Mouse (Mus musculus) heart, embryonic 16.5 days (tissue): ENCODE data around the gene Tmc4. TPM values are rescaled to one million over a fixed set of nuclear protein-coding genes. Genes with fewer than 3 reads are reported as not detected.
"Not testable (repeated sequence)": the region's sequence is repeated elsewhere in the genome, so short reads cannot be mapped to it uniquely, and the experiment has no call there.

Source experiments
- ATAC-seq: fragments of 200-750 bp; cut with Nextera tagmentation; replicated peaks from 2 replicates; pipeline ENCODE4 v1.8.0; 2017; ENCODE audit warnings: moderate number of reproducible peaks; ENCODE audit not compliant: insufficient read depth, low FRiP score; ENCODE audit errors: extremely low read depth
- H3K27ac ChIP-seq: fragments of 300-500 bp; sonication (generic); 2 replicates; pipeline ENCODE4 v1.5.1; 2014; ENCODE audit warnings: mild to moderate bottlenecking, low read length, control low read depth, moderate library complexity
- H3K27me3 ChIP-seq: fragments of 300-500 bp; sonication (generic); 2 replicates; pipeline ENCODE4 v1.6.1; 2014; ENCODE audit warnings: low read length, mixed read lengths; ENCODE audit not compliant: control insufficient read depth, insufficient read depth
- H3K36me3 ChIP-seq: fragments of 300-500 bp; sonication (generic); 2 replicates; pipeline ENCODE4 v1.6.1; 2014; ENCODE audit not compliant: control insufficient read depth, insufficient read depth
- H3K4me1 ChIP-seq: fragments of 300-500 bp; sonication (generic); 2 replicates; pipeline ENCODE4 v1.6.1; 2014; ENCODE audit warnings: low read length, mixed read lengths; ENCODE audit not compliant: control insufficient read depth, insufficient read depth
- H3K4me2 ChIP-seq: fragments of 300-500 bp; sonication (generic); 2 replicates; pipeline ENCODE4 v1.6.1; 2014; ENCODE audit warnings: low read depth, mild to moderate bottlenecking, control low read depth, low read length
- H3K4me3 ChIP-seq: fragments of 300-500 bp; sonication (generic); 2 replicates; pipeline ENCODE4 v1.5.1; 2014; ENCODE audit warnings: mild to moderate bottlenecking, control low read depth, low read length
- H3K9ac ChIP-seq: fragments of 300-500 bp; sonication (generic); 2 replicates; pipeline ENCODE4 v1.6.1; 2014; ENCODE audit warnings: low read length, control low read depth
- H3K9me3 ChIP-seq: fragments of 300-500 bp; sonication (generic); replicated peaks from 2 replicates; pipeline ENCODE4 v1.6.1; 2016; ENCODE audit warnings: low read length; ENCODE audit not compliant: control insufficient read depth
- whole genome bisulfite sequencing: fragments of 180-500 bp; shearing (Covaris S2); extraction: QIAGEN DNeasy Blood & Tissue Kit; methylation state at CpG from one replicate; pipeline ENCODE4 v1.1.7; 2014; 5-methylcytosine and 5-hydroxymethylcytosine counted together
- polyA plus RNA-seq: library from polyadenylated mRNA; unstranded; fragments of >200 nt; fragmentation: Nextera tagmentation; extraction: Ambion mirVana; gene quantifications from 2 replicates; pipeline ENCODE4 v1.2.1, GENCODE M21; 2015

The Tmc4 gene
- 7.0 and 7.3 TPM in 2 replicates for polyA plus RNA-seq

DNA sequence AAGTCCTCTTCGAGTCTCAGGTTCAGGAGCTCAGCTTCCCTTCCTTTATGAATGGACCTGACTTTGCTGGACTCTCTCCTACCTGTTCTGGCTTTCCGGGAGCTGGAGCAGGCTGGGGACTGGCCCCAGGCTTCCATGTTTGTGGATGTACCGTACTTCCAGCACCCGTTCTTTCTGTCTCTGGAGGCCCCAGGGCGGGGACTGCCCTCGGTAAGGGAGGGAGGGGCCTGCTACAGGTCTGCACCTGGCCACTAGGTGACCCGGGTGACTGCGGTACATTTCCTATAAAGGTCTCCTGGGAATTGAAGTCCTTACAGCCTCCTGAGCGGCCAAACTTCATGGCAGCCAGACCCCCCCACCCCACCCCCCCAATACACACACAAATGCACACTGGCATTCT, at the start of gene Tmc4:
Gene Tmc4, minus strand, starts transcription at position 212 of the 400 bp plus-strand sequence.
- H3K4me3 ChIP-seq = no peak within 1 kb of the TSS
- no peaks in the 10 kb centered on the region for H3K27me3 ChIP-seq
- H3K27ac ChIP-seq = no peak within 1 kb of the TSS
- H3K9ac ChIP-seq = no peak within 1 kb of the TSS
- no peaks in the 10 kb centered on the region for H3K9me3 ChIP-seq
- no peaks in the 10 kb centered on the region for H3K4me1 ChIP-seq
- no peak within 1 kb of the TSS for H3K4me2 ChIP-seq
- no peak for ATAC-seq
- 53% methylated on average over 9 of the region's 9 CpGs for WGBS
- H3K36me3 ChIP-seq = 0 out of 2 replicates have a peak, but pooled peaks cover 2% of the 10 kb centered on the region

DNA sequence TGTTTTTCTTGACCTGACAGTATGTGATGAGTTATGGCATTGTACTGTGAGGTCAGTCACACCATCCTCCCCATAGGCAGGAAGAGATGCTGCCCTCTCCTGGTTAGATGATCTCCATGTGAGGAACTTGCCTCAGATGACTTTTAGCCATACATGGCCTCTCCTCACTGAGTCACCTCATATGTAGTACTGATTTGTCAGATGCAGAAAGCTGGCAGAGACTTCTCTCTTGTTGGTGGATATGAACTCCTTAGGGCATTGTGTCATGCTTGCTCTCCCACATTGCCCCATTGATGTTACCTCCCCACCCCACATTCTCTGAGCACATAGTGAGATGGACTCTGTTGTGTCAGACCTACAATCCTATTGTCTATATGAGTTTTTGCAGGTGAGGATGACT, 48.1 kb upstream of the Tmc4 start:
- not testable (repeated sequence) for H3K36me3 ChIP-seq, H3K9ac ChIP-seq, H3K27me3 ChIP-seq, H3K9me3 ChIP-seq, H3K27ac ChIP-seq, H3K4me3 ChIP-seq, ATAC-seq, H3K4me1 ChIP-seq, H3K4me2 ChIP-seq

DNA sequence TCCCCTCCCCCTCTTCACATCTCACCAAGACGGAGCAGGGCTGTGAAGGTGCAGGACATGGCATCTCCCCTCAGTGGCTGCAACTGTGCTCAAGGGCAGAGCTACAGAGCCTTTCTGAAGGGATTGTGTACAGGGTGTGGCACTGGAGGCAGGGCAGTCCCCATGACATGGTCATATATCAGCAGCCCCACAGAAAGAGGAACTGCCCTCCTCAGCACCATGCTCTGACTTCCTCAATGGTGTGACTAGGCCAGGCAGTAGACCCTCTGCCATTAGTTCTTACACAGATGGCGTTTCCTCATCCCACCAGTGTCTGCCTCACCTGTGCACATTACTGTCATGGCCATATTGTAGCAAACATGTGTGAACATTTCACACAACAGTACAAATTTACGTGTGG, 42.9 kb upstream of the Tmc4 start, which contains the start of gene Pirb:
Gene Pirb, minus strand, starts transcription at position 124 of the 400 bp plus-strand sequence.
- H3K27ac ChIP-seq, H3K9me3 ChIP-seq, H3K4me2 ChIP-seq, H3K4me1 ChIP-seq, H3K9ac ChIP-seq, ATAC-seq, H3K27me3 ChIP-seq, H3K36me3 ChIP-seq, H3K4me3 ChIP-seq: not testable (repeated sequence)
- WGBS = 60% methylated on average over 1 of the region's 3 CpGs

DNA sequence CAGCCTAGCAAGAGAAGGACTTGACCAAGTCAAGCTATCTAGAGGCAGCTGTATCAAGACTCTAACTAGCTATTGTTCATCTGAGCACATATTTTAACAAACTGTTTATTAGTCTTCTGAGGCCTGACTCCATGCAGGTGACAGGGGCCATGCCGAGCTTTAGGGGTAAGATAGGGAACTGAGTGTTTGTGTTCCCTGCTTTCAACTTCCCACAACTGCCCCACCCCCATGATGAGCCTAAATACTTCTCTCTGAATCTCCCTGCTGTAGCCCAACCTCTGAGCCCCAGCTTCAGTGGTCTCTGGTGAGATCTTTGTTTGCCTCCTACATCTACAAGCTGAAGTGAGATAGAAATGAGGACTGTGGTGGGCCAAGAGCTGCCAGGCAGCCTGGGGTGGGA, 37.9 kb upstream of the Tmc4 start:
- Histone ChIP-seq H3K27ac (no peak overlapping the region), H3K4me2 (no peak overlapping the region), H3K27me3 (no peaks in the 10 kb centered on the region), H3K4me3 (no peak overlapping the region), H3K36me3 (no peaks in the 10 kb centered on the region), H3K9me3 (no peaks in the 10 kb centered on the region), H3K9ac (no peak overlapping the region), H3K4me1 (no peaks in the 10 kb centered on the region)
- no peak for ATAC-seq
- WGBS = 28% methylated on average over 1 of the region's 1 CpGs

DNA sequence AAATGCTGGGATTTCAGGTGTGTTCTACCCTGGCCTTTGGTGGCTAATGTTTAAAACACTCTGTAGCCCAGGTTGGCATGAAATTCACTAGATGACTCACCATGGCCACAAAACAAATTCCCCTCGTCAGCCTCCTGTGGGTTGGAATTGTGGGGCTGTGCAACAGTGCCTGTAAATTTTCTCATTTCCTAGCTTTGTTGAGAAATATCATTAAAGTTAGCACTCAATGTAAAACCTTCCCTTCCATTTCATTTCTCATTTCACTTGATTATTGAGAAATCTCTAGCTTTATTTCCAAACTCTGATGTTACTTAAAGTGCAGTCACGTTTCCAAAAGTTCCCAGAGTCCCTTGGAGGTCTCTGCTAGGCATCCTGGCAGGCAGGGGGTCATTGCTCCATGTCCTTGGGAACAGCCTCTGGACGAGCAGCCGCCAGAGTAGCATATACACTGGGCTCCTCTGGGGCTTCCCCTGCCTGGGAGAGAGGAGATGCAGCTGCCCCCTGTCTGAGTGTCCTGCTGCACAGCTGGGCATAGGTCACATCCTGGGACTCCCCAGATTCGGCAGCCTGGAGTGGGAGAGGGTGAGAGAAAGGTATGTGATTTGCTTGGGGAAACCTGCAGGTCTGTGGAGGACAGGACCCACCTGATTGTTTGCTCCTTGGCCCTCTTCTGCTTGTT, 35.0 kb upstream of the Tmc4 start:
- Histone ChIP-seq H3K36me3 (peaks cover 8% of the 10 kb centered on the region), H3K27me3 (no peaks in the 10 kb centered on the region), H3K4me3 (no peak overlapping the region), H3K27ac (no peak overlapping the region), H3K9ac (no peak overlapping the region), H3K9me3 (no peaks in the 10 kb centered on the region), H3K4me2 (no peak overlapping the region), H3K4me1 (no peaks in the 10 kb centered on the region)
- 42% methylated on average over 5 of the region's 5 CpGs for WGBS
- ATAC-seq = no peak; the same call in 1 of the 2 replicates

DNA sequence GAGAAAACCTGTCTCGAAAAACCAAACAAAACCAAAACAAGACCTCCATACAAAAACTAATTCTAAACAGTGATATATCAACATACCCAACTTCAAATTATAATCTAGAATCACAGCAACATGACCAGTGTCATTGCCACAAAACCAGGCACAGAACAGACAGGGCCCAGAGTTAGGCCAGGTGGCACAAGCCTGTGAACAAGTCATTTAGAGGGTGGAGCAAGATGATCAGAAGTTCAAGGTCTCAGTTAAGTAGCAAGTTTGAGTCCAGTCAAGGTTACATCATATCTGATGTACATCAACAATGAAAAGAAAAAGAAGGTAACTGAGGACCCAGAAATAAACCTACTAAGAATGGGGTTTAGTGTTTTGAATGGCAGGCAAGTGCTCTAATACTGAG, 31.6 kb upstream of the Tmc4 start:
- no peak for ATAC-seq
- H3K27me3 ChIP-seq = no peaks in the 10 kb centered on the region
- WGBS = 88% methylated on average over 1 of the region's 1 CpGs
- no peak overlapping the region for H3K27ac ChIP-seq
- no peaks in the 10 kb centered on the region for H3K9me3 ChIP-seq
- peaks cover 22% of the 10 kb centered on the region for H3K36me3 ChIP-seq
- H3K4me3 ChIP-seq = no peak overlapping the region
- H3K4me1 ChIP-seq = peaks cover 20% of the 10 kb centered on the region
- no peak overlapping the region for H3K4me2 ChIP-seq
- no peak overlapping the region for H3K9ac ChIP-seq

DNA sequence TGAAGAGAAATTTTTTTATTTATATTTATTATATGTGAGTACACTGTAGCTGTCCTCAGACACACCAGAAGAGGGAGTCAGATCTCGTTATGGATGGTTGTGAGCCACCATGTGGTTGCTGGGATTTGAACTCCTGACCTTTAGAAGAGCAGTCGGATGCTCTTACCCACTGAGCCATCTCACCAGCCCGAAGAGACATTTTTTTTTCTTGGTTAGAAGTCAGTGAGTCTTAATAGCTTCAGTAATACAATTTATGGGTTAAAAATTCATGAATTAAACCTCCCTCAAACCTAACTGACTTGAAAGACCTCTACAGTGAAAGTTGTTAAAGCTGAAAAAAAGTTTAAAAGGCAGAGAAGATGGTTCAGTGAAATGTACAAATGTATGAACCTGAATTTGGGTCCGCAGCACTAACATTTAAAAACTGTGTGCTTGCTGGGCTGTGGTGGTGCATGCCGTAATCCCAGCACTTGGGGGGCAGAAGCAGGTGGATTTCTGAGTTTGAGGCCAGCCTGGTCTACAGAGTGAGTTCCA, 31.2 kb upstream of the Tmc4 start:
- H3K27me3 ChIP-seq, H3K4me3 ChIP-seq, H3K9ac ChIP-seq, H3K9me3 ChIP-seq, H3K4me2 ChIP-seq, H3K27ac ChIP-seq, ATAC-seq: not testable (repeated sequence)
- 42% methylated on average over 5 of the region's 5 CpGs for WGBS
- Histone ChIP-seq H3K4me1 (peaks cover 20% of the 10 kb centered on the region), H3K36me3 (peaks cover 22% of the 10 kb centered on the region)

DNA sequence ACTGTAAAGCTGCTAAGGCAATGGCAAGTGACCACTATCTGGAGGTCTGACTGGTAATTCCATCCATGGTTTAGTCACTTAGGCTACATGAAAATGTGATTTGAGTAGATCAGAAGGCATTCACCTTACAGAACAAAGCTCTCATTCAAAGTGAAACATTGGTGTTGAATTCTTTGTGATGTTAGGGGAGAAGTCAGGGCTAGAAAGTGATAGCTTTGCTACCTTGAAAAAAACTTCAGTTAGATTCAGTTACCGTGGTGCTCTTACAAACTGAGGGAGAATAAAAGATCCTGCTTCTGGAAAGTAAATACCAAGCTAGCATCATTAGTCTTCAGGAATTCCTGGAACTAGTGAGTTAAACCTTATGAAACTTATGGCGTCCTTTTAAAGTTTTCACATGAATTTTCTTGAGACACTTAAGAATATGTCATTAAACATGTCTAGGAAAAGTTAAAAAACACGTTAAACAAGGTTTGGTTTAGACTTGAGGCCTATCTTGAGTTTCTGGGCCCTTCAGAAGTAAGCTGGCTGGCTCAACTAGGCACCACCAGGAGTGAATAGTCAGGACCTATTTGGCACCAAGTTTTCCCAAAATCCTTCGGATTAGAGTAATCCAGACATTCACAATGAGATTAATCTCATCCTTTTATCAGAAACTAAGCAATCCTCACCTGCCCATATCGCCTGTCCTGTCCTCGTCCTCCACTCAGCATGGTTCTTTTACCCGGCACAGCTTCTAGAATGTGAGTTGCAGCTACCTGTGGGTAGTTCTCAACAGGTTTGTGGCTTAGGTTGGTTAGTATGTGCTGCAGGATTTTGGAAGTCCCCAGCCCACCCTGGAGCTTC, 30.4 kb upstream of the Tmc4 start:
- H3K4me3 ChIP-seq = no peak overlapping the region
- no peaks in the 10 kb centered on the region for H3K27me3 ChIP-seq
- H3K9ac ChIP-seq = no peak overlapping the region
- 48% methylated on average over 7 of the region's 7 CpGs for WGBS
- ATAC-seq = no peak
- peaks cover 22% of the 10 kb centered on the region for H3K36me3 ChIP-seq
- no peak overlapping the region for H3K27ac ChIP-seq
- H3K4me2 ChIP-seq = no peak overlapping the region
- no peaks in the 10 kb centered on the region for H3K9me3 ChIP-seq
- H3K4me1 ChIP-seq = peaks cover 20% of the 10 kb centered on the region

DNA sequence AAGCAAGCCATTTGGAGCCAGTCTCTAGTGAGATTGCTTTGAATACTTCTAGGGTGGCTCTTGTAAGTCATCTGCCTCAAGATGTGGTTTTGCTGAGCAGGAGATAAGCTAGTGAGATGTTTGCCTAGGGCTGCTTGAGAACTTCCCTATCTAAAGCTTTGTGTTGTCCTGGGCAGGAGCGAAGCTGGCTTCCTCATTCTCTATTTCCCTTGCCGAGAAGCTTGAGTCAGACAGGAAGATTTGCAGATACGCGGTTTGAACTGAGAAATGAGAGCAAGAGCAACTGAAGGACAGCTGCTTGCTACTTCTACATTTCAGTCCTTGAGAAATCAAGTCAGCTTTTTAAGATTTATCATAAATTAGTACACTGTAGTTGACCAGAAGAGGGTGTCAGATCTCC, 29.7 kb upstream of the Tmc4 start:
- WGBS = 45% methylated on average over 4 of the region's 4 CpGs
- ATAC-seq = no peak
- Histone ChIP-seq H3K4me1 (peaks cover 20% of the 10 kb centered on the region), H3K9me3 (no peaks in the 10 kb centered on the region), H3K4me2 (no peak overlapping the region), H3K4me3 (no peak overlapping the region; the same call in 1 of the 2 replicates), H3K36me3 (peaks cover 22% of the 10 kb centered on the region), H3K27me3 (no peaks in the 10 kb centered on the region), H3K27ac (0 out of 2 replicates have a peak overlapping the region, but pooled peaks have one; percentile 18), H3K9ac (no peak overlapping the region)
